Mouse (Mus musculus): ENCODE measurements around the gene Adam12. TPM values are rescaled to one million over a fixed set of nuclear protein-coding genes. Genes with fewer than 3 reads are reported as not detected.

The Adam12 gene
- polyA plus RNA-seq, 1 experiment from 2014 or later = 7.0 TPM

GRCm38 (mm10) chr7:134062629-134063028 lies 169.3 kb downstream of the Adam12 start:
- H3K9ac ChIP-seq (ENCODE audit: low read depth, low read length) = no peak overlapping the region
- WGBS = 86% methylated on average over 4 of the region's 4 CpGs
- H3K27ac ChIP-seq (ENCODE audit: low read depth, low read length) = no peak overlapping the region
- H3K27me3 ChIP-seq (ENCODE audit: control insufficient read depth, insufficient read depth, low read length) = no peaks in the 10 kb centered on the region
- H3K9me3 ChIP-seq (ENCODE audit: control insufficient read depth, low read length) = no peaks in the 10 kb centered on the region
- no peak overlapping the region for H3K4me2 ChIP-seq (replicated peaks; ENCODE audit: low read depth, low read length)
- no peaks in the 10 kb centered on the region for H3K36me3 ChIP-seq (ENCODE audit: control insufficient read depth, insufficient read depth, low read length)
- no peak overlapping the region for H3K4me3 ChIP-seq (ENCODE audit: low read length)
- no peaks in the 10 kb centered on the region for H3K4me1 ChIP-seq (ENCODE audit: control insufficient read depth, insufficient read depth, low read length)
- no peak for ATAC-seq (ENCODE audit: low FRiP score, low TSS enrichment)

GRCm38 (mm10) chr7:134052486-134052885 lies 179.5 kb downstream of the Adam12 start:
- no peak overlapping the region for H3K9ac ChIP-seq (ENCODE audit: low read depth, low read length)
- H3K4me3 ChIP-seq (ENCODE audit: low read length) = no peak overlapping the region
- H3K36me3 ChIP-seq (ENCODE audit: control insufficient read depth, insufficient read depth, low read length) = no peaks in the 10 kb centered on the region
- no peak overlapping the region for H3K27ac ChIP-seq (ENCODE audit: low read depth, low read length)
- no peaks in the 10 kb centered on the region for H3K27me3 ChIP-seq (ENCODE audit: control insufficient read depth, insufficient read depth, low read length)
- no peaks in the 10 kb centered on the region for H3K9me3 ChIP-seq (ENCODE audit: control insufficient read depth, low read length)
- H3K4me2 ChIP-seq (replicated peaks; ENCODE audit: low read depth, low read length) = no peak overlapping the region
- H3K4me1 ChIP-seq (ENCODE audit: control insufficient read depth, insufficient read depth, low read length) = 0 out of 2 replicates have a peak, but pooled peaks cover 2% of the 10 kb centered on the region
- WGBS = 12% methylated on average over 2 of the region's 2 CpGs
- ATAC-seq (ENCODE audit: low FRiP score, low TSS enrichment) = peak; percentile 64; the same call in 1 of the 2 replicates

- H3K4me1 ChIP-seq (ENCODE audit: control insufficient read depth, insufficient read depth, low read length) = 0 out of 2 replicates have a peak, but pooled peaks cover 2% of the 10 kb centered on the region
- no peaks in the 10 kb centered on the region for H3K36me3 ChIP-seq (ENCODE audit: control insufficient read depth, insufficient read depth, low read length)
- ATAC-seq (ENCODE audit: low FRiP score, low TSS enrichment) = no peak
- no peaks in the 10 kb centered on the region for H3K27me3 ChIP-seq (ENCODE audit: control insufficient read depth, insufficient read depth, low read length)
- no peak overlapping the region for H3K27ac ChIP-seq (ENCODE audit: low read depth, low read length)
- H3K9ac ChIP-seq (ENCODE audit: low read depth, low read length) = no peak overlapping the region
- H3K4me3 ChIP-seq (ENCODE audit: low read length) = no peak overlapping the region
- no peaks in the 10 kb centered on the region for H3K9me3 ChIP-seq (ENCODE audit: control insufficient read depth, low read length)
- 75% methylated on average over 1 of the region's 1 CpGs for WGBS
- no peak overlapping the region for H3K4me2 ChIP-seq (replicated peaks; ENCODE audit: low read depth, low read length)
Measured at GRCm38 (mm10) chr7:134050371-134050770, 181.6 kb downstream of the Adam12 start.

- ATAC-seq (ENCODE audit: low FRiP score, low TSS enrichment) = no peak
- H3K9me3 ChIP-seq (ENCODE audit: control insufficient read depth, low read length) = no peaks in the 10 kb centered on the region
- no peak overlapping the region for H3K4me3 ChIP-seq (ENCODE audit: low read length)
- no peak overlapping the region for H3K4me2 ChIP-seq (replicated peaks; ENCODE audit: low read depth, low read length)
- no peaks in the 10 kb centered on the region for H3K27me3 ChIP-seq (ENCODE audit: control insufficient read depth, insufficient read depth, low read length)
- no peak overlapping the region for H3K9ac ChIP-seq (ENCODE audit: low read depth, low read length)
- no peak overlapping the region for H3K27ac ChIP-seq (ENCODE audit: low read depth, low read length)
- no peaks in the 10 kb centered on the region for H3K36me3 ChIP-seq (ENCODE audit: control insufficient read depth, insufficient read depth, low read length)
- no peaks in the 10 kb centered on the region for H3K4me1 ChIP-seq (ENCODE audit: control insufficient read depth, insufficient read depth, low read length)
- 60% methylated on average over 3 of the region's 3 CpGs for WGBS
Measured at GRCm38 (mm10) chr7:134046376-134046775, 185.6 kb downstream of the Adam12 start.

GRCm38 (mm10) chr7:134043576-134043975 lies 188.4 kb downstream of the Adam12 start:
- H3K4me2 ChIP-seq (replicated peaks; ENCODE audit: low read depth, low read length) = no peak overlapping the region
- no peaks in the 10 kb centered on the region for H3K36me3 ChIP-seq (ENCODE audit: control insufficient read depth, insufficient read depth, low read length)
- no peaks in the 10 kb centered on the region for H3K4me1 ChIP-seq (ENCODE audit: control insufficient read depth, insufficient read depth, low read length)
- H3K9me3 ChIP-seq (ENCODE audit: control insufficient read depth, low read length) = no peaks in the 10 kb centered on the region
- ATAC-seq (ENCODE audit: low FRiP score, low TSS enrichment) = no peak
- no peaks in the 10 kb centered on the region for H3K27me3 ChIP-seq (ENCODE audit: control insufficient read depth, insufficient read depth, low read length)
- H3K27ac ChIP-seq (ENCODE audit: low read depth, low read length) = no peak overlapping the region
- H3K4me3 ChIP-seq (ENCODE audit: low read length) = no peak overlapping the region
- H3K9ac ChIP-seq (ENCODE audit: low read depth, low read length) = no peak overlapping the region

- Histone ChIP-seq H3K27me3 (ENCODE audit: control insufficient read depth, insufficient read depth, low read length) (no peaks in the 10 kb centered on the region), H3K9ac (ENCODE audit: low read depth, low read length) (no peak overlapping the region), H3K4me1 (ENCODE audit: control insufficient read depth, insufficient read depth, low read length) (no peaks in the 10 kb centered on the region), H3K4me3 (ENCODE audit: low read length) (no peak overlapping the region), H3K9me3 (ENCODE audit: control insufficient read depth, low read length) (no peaks in the 10 kb centered on the region), H3K36me3 (ENCODE audit: control insufficient read depth, insufficient read depth, low read length) (no peaks in the 10 kb centered on the region), H3K4me2 (replicated peaks; ENCODE audit: low read depth, low read length) (no peak overlapping the region), H3K27ac (ENCODE audit: low read depth, low read length) (no peak overlapping the region)
- no peak for ATAC-seq (ENCODE audit: low FRiP score, low TSS enrichment)
Measured at GRCm38 (mm10) chr7:134042614-134043013, 189.3 kb downstream of the Adam12 start.

- H3K9ac ChIP-seq (ENCODE audit: low read depth, low read length) = peak overlapping the region; percentile 18; the same call in 1 of the 2 replicates
- no peak; the same call in 1 of the 2 replicates for ATAC-seq (ENCODE audit: low FRiP score, low TSS enrichment)
- H3K4me1 ChIP-seq (ENCODE audit: control insufficient read depth, insufficient read depth, low read length) = peaks cover 4% of the 10 kb centered on the region; the same call in 1 of the 2 replicates
- H3K27me3 ChIP-seq (ENCODE audit: control insufficient read depth, insufficient read depth, low read length) = no peaks in the 10 kb centered on the region
- no peak overlapping the region for H3K4me3 ChIP-seq (ENCODE audit: low read length)
- H3K4me2 ChIP-seq (replicated peaks; ENCODE audit: low read depth, low read length) = no peak overlapping the region
- no peaks in the 10 kb centered on the region for H3K9me3 ChIP-seq (ENCODE audit: control insufficient read depth, low read length)
- no peaks in the 10 kb centered on the region for H3K36me3 ChIP-seq (ENCODE audit: control insufficient read depth, insufficient read depth, low read length)
- H3K27ac ChIP-seq (ENCODE audit: low read depth, low read length) = no peak overlapping the region
- 94% methylated on average over 2 of the region's 2 CpGs for WGBS
Measured at GRCm38 (mm10) chr7:134033939-134034338, 198.0 kb downstream of the Adam12 start.

- Histone ChIP-seq H3K36me3 (ENCODE audit: control insufficient read depth, insufficient read depth, low read length) (no peaks in the 10 kb centered on the region), H3K27ac (ENCODE audit: low read depth, low read length) (0 out of 2 replicates have a peak overlapping the region, but pooled peaks have one; percentile 37), H3K4me3 (ENCODE audit: low read length) (no peak overlapping the region), H3K27me3 (ENCODE audit: control insufficient read depth, insufficient read depth, low read length) (no peaks in the 10 kb centered on the region), H3K4me2 (replicated peaks; ENCODE audit: low read depth, low read length) (no peak overlapping the region), H3K9ac (ENCODE audit: low read depth, low read length) (no peak overlapping the region), H3K4me1 (ENCODE audit: control insufficient read depth, insufficient read depth, low read length) (peaks cover 4% of the 10 kb centered on the region; the same call in 1 of the 2 replicates), H3K9me3 (ENCODE audit: control insufficient read depth, low read length) (no peaks in the 10 kb centered on the region)
- ATAC-seq (ENCODE audit: low FRiP score, low TSS enrichment) = no peak
- WGBS = 27% methylated on average over 6 of the region's 6 CpGs
Measured at GRCm38 (mm10) chr7:134032959-134033366, 199.0 kb downstream of the Adam12 start.

- ATAC-seq (ENCODE audit: low FRiP score, low TSS enrichment) = no peak
- Histone ChIP-seq H3K4me1 (ENCODE audit: control insufficient read depth, insufficient read depth, low read length) (peaks cover 4% of the 10 kb centered on the region; the same call in 1 of the 2 replicates), H3K9me3 (ENCODE audit: control insufficient read depth, low read length) (no peaks in the 10 kb centered on the region), H3K36me3 (ENCODE audit: control insufficient read depth, insufficient read depth, low read length) (no peaks in the 10 kb centered on the region), H3K9ac (ENCODE audit: low read depth, low read length) (no peak overlapping the region), H3K4me2 (replicated peaks; ENCODE audit: low read depth, low read length) (no peak overlapping the region), H3K27me3 (ENCODE audit: control insufficient read depth, insufficient read depth, low read length) (no peaks in the 10 kb centered on the region), H3K27ac (ENCODE audit: low read depth, low read length) (peak overlapping the region; percentile 24; the same call in 1 of the 2 replicates), H3K4me3 (ENCODE audit: low read length) (no peak overlapping the region)
- WGBS = 90% methylated on average over 6 of the region's 6 CpGs
Measured at GRCm38 (mm10) chr7:134031787-134032186, 200.2 kb downstream of the Adam12 start.
